Mouse (Mus musculus) lung, adult 18-20 months (tissue): Measurements from ENCODE around the gene Cypt3.

Experiments used
- DNase-seq, 2 experiments: peaks; one replicate each; pipeline ENCODE4 v3.0.0; 2022; ENCODE audit warnings: mixed read lengths in 2 of 2

Gene Cypt3

GRCm38 (mm10) chrX:153558293-153558692, at the start of gene Cypt3:
Cypt3 (plus strand) TSS chrX:153558593.
- no peak for DNase-seq

GRCm38 (mm10) chrX:153515491-153515890, 42.9 kb upstream of the Cypt3 start:
- DNase-seq, result no peak

- no peak for DNase-seq
These were observed 30.0 kb upstream of the Cypt3 start for GRCm38 (mm10) chrX:153528399-153528798.

- no peak for DNase-seq
These were observed 1.8 kb upstream of the Cypt3 start for GRCm38 (mm10) chrX:153556634-153557033.

GRCm38 (mm10) chrX:153564650-153565049, 6.3 kb downstream of the Cypt3 start:
- no peak for DNase-seq

GRCm38 (mm10) chrX:153599583-153599982, 41.2 kb downstream of the Cypt3 start:
- no peak for DNase-seq
